Mouse (Mus musculus) cerebellum, adult 11-12 months (tissue): ENCODE measurements around the gene Sppl2b.

Experiments
- DNase-seq: peaks from one replicate; pipeline ENCODE4 v3.0.0; 2022

Gene Sppl2b

DNA sequence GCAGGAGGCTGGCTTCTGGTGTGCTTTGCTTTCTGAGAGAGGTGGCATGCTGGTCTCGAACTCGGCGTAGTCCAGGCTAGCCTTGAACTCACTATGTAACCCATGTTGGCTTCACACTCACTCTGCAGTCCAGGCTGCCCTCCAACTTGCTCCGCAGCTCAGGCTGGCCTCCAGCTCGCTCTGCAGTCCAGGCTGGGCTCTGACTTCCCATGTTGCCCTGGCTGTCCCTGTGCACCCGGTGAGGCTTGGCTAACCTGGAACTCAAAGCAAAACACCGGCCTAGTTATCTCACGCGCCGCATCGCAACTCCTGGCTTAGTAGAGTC, 636 bp downstream of the Sppl2b start:
- DNase-seq: peak; percentile 76

DNA sequence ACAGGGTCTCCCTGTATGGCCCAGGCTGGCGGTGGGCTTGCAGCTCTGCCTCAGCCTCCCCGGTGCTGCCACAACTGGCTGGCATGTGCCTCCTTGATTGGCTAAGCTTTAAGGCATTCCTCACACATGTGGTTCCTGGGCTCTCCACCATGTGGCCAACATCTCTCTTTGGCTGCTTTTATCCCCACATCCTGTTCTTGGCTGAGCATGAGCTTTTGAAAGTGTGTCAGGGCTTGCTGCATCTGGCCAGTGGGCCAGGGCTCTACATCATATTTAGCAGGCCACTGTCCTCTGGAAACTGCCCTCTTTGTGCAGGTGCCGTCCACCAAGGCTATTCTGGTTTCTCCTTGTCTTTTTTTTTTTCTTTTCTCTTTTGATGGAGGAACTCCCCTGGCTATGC, 1.2 kb downstream of the Sppl2b start:
- DNase-seq: no peak

DNA sequence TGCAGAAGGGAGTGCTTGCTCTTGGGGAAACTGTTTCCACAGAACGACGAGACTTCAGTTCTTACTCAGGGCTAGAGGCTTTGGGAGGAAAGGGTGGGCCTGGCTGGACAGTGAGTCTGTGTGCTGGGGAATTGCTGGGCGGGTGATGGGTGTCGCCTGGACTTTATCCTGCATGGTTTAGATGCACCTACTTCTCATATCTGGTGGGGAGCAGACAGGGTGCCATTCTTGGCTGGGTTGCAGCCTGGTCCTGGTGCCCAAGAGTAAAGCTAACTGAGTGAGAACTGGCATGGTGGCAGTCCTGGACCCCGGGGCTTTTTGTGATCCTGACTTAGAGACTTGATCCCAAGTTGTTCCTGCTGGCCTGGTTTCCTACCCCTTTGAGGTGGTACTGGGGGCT, 1.8 kb downstream of the Sppl2b start:
- no peak for DNase-seq

- DNase-seq: no peak
Measured at GRCm38 (mm10) chr10:80857386-80857785, 2.3 kb downstream of the Sppl2b start.

- no peak for DNase-seq
Measured at GRCm38 (mm10) chr10:80857848-80858247, 2.8 kb downstream of the Sppl2b start.

- DNase-seq: no peak
Measured at GRCm38 (mm10) chr10:80858350-80858935, 3.4 kb downstream of the Sppl2b start.

GRCm38 (mm10) chr10:80862305-80862704, 7.2 kb downstream of the Sppl2b start:
- no peak for DNase-seq

DNA sequence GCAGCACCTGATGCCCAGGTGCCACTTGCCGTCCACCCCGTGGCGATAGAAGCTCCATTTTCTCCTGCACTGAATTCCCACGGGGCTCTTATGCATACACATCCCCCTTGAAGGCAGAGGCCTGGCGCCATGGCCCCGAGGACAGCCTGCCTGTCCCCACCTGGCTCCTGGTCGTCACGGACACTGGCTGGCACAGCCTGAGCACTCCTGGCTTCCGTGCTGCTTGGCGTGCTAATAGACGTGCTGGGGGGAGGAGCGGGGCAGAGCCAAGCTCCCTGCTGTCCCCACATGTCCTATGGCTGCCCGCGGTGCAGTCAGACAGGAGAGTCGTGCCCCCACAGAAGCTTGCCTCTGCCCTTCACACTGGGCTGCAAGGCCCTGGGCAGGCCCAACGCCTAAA, 9.4 kb downstream of the Sppl2b start:
- DNase-seq: peak; percentile 90

- DNase-seq: no peak
Measured at GRCm38 (mm10) chr10:80870993-80871392, 15.9 kb downstream of the Sppl2b start.

GRCm38 (mm10) chr10:80871581-80871980, 16.5 kb downstream of the Sppl2b start, which contains the start of gene Tmprss9:
Gene Tmprss9 (plus strand): TSS chr10:80871848.
- DNase-seq: no peak

GRCm38 (mm10) chr10:80874035-80874434, 19.0 kb downstream of the Sppl2b start:
- DNase-seq: no peak

- peak; percentile 60 for DNase-seq
Measured at GRCm38 (mm10) chr10:80876028-80876427, 21.0 kb downstream of the Sppl2b start.

DNA sequence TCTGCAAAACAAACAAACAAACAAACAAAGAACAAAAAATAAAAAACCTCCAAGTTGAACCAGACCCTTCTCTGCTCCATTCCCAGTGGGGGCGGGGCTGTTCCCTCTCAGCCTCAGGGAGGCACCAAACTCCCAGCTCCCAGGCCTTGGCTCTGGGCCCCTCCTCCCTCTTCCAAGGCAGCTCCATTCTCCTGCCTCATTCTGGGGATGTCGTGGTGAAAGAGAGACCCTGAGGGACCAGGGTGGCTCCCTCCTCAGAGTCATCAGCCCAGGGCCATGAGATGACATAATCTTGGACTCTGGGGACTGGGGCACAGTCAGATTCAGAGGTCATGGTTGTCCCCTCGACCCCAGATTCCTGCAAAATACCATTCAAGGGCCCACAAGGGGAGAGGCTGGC, 21.5 kb downstream of the Sppl2b start:
- DNase-seq: peak; percentile 29

GRCm38 (mm10) chr10:80880131-80880641, 25.1 kb downstream of the Sppl2b start:
- DNase-seq: peak; percentile 59

DNA sequence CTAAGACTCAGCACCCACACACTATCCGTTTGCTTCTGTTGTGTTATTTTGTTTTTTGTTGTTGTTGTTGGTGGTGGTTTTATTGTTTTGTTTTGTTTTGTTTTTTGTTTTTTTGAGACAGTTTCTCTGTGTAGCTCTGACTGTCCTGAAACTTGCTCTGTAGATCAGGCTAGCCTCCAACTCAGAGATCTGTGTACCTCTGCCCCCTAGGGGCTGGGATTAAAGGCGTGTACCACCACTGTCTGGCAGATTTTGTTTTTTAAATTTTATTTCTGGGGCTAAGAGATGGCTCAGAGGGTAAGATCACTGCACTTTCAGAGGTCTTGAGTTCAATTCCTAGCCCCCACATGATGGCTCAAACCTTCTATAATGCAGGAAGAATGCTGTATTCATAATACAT, 25.8 kb downstream of the Sppl2b start:
- DNase-seq: no peak

GRCm38 (mm10) chr10:80881301-80881700, 26.2 kb downstream of the Sppl2b start:
- peak; percentile 65 for DNase-seq

DNA sequence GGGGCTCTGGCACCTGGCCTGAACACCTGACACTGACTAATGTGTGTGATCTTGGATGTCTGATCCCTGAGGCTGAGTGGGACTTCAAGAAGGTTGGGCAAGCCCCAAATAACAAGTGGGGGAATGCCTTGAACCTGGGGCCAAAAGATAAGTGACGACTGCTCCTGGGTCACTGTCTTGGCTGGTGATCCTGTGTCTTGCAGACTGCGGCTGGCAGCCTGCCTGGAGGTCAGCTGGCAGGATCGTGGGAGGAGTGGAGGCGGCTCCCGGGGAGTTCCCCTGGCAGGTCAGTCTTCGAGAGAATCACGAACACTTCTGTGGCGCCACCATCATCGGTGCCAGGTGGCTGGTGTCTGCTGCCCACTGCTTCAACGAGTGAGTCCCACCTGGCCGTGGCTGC, 32.1 kb downstream of the Sppl2b start:
- peak; percentile 86 for DNase-seq

- DNase-seq: peak; percentile 43
Measured at GRCm38 (mm10) chr10:80895100-80895499, 40.0 kb downstream of the Sppl2b start.

- peak; percentile 35 for DNase-seq
Measured at GRCm38 (mm10) chr10:80895697-80896096, 40.6 kb downstream of the Sppl2b start.

GRCm38 (mm10) chr10:80896581-80897485, 41.8 kb downstream of the Sppl2b start:
- peak; percentile 57 for DNase-seq

GRCm38 (mm10) chr10:80897861-80898510, 42.9 kb downstream of the Sppl2b start:
- DNase-seq: peak; percentile 58

DNA sequence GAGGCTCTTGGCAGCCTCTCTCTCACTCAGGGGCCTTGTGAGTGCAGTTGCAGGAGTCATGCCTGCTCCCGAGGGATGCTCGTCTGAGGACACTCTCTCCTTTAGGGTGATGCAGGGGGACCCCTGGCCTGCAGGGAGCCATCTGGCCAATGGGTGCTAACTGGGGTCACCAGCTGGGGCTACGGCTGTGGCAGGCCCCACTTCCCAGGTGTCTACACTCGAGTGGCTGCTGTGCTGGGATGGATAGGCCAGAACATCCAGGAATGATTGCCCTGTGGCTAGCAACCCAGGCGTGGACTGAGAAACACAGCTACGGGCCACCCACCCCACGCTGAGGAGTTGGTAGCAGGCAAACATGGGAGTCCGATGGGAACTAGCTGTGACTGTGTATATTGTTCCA, 44.0 kb downstream of the Sppl2b start:
- peak; percentile 72 for DNase-seq

DNA sequence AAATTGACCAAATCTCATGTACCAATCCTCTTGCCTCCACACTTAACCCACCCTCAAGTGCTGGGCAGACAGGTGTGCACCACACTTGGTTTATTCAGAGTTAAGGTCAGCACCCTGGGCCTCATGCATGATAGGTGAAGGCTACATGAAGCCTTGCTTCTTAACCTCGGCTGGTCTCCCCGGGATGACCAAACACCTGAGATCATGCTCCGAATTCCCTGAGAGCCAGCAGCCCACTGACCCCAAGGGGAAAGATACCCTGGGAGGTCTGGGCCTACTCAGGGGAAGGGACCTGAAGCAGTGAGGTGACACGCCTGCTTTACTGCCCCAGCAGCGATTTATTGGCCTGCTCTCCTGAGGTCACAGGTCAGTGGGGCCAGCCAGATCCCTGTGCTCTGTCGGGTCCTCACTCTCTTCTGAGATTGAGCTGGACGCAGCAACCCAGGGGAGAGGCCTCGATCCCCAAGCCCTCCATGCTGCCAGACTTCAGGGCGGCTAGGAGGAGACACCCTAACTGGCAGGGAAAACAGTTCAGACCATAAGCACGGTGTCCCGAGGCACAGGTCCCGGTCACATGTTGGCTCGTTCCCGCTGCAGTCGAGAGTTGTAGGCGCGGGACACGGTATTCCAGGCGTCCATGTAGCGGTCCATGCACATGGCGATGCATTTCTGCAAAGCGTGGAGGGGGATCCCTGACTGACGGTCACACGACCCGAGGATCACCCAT, 44.7 kb downstream of the Sppl2b start:
- peak; percentile 76 for DNase-seq
